Mouse (Mus musculus) right cerebral cortex, postnatal 14 days (tissue): ENCODE data around the gene Tspan12.
"Not testable (repeated sequence)": the region's sequence is repeated elsewhere in the genome, so short reads cannot be mapped to it uniquely, and the experiment has no call there.

Experiments
- DNase-seq: peaks from one replicate; pipeline ENCODE4 v3.0.0; 2022

The Tspan12 gene

DNA sequence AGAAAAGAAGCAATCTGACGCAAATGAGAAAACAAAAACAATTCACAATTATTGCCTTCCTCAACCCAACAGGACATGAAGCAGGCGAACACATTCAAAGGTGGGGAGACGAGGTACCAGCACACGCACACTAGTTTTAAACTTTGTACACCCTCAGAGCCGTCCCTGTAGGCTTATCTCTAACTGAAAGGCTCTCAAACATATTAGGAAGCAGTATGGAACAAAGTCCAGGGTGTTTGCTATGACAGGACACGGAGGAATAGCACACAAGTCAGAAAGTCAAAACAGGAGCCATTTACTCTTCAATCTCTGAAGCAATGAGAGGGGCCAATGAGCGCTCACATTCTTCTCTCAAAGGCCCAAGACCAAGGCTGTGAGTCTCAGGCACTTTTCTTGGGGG lies 24.3 kb downstream of the Tspan12 start:
- DNase-seq = no peak

DNA sequence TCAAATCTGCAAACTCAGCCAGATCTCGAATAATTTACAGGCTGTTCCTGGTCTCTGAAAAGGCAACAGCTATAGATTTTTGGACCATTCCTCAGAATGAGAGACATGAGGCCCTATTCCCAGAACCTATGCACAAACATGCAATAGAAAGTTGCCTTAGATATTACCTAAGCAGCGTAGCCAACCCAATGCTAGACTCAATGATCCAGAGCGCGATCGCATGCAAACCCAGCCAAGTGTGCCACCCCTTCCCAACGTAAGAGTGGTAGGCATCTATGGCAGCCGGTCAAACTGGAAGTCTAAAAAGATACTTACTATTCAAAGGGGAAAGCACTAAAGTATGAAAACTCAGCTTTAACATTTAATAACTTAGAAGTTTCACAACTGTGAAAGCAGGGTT lies 28.6 kb downstream of the Tspan12 start:
- no peak for DNase-seq

- DNase-seq = no peak
These were observed 29.0 kb downstream of the Tspan12 start for GRCm38 (mm10) chr6:21823281-21823680.

DNA sequence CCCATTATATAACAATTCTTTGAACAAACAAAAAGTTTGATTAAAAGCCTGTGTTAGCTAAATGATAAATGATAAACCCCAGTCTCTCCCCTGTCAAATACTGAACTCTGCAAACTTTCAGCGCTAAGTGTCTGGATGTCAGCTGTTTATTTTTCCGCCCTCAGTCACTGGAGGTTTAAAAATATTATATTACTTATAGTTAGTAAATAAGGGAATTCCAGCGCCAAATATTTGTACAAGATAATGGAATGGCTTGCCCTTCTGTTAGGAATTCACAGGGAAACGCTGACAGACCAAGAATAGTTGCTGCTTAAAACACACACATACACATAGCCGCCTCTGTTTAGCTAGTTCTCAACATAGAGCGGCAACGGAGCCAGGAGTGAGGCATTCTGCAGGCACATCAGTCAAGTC lies 29.6 kb downstream of the Tspan12 start:
- no peak for DNase-seq

DNA sequence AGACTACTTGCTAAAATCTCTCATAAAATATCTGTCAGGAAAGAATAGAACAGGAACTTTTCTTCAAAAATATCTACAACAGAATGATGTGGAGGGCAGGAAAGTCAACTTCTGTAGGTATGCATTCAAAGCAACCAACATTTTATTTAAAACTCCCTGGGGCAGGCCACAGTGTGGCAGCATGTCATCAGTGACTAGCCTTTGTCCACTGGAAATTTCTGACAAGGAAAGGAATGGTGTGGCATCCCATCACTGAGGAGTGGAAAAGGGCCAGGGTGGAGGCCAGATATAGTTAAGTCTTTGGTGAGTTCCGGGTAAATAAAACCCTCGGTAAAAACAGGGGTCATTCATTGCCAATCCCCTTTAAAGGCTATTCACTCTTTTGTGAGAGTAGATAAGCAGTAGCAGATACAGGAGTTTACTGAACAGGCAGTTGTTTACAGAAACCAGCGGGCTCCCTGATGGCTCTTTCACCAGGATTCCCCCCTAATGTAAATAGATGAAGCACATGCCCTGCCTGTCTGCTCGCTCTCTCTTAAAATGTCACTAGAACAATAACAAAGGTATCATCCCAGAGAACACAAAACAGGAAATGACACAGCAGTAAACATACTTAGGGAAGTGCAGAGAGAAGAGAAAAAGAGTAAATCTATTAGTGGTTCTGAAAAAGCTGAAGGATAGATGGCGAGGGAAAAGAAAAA lies 34.1 kb downstream of the Tspan12 start:
- no peak for DNase-seq

DNA sequence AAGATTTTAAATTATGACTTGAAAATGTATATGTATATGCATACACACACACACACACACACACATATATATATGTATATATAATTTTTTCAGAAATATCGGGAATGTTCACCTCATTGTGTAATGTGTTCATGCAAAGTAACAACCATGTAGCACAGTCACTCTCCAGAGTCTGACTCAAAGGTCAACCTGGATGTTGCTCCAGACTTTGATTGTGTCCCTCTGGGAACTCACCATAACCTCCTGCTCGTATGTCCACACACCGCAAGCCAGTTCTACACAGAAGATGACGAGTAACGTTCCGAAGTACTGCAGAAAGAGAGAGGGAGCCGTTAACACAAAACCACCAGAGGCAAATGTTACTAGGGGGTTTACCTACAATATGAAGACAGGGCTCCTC lies 46.3 kb downstream of the Tspan12 start:
- DNase-seq = no peak

DNA sequence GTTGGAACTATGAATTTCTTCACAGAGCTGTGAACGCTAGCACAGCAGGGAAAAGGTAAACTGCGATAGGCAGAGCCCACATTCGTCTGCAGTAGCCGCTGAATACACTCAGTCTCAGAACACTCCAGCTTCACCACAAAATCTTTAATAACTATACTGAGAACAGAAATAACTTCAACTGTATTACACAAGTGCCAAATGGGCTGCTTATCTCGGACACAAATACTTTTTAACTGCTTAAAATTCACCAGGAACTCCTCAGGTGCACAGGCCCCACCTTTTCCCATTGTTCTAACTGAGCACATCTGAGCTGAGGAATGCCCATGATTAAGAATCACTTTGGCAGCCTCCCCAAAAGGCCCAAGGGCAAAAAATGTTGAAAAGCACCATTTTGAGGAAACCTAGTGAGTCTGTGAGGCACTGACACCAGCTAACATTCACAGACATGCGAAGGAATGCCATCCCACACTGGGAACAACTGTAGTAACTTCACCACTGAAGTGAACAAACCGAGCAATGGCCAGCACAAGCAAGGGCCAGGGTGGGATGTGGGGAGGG lies 47.2 kb downstream of the Tspan12 start:
- DNase-seq = no peak

DNA sequence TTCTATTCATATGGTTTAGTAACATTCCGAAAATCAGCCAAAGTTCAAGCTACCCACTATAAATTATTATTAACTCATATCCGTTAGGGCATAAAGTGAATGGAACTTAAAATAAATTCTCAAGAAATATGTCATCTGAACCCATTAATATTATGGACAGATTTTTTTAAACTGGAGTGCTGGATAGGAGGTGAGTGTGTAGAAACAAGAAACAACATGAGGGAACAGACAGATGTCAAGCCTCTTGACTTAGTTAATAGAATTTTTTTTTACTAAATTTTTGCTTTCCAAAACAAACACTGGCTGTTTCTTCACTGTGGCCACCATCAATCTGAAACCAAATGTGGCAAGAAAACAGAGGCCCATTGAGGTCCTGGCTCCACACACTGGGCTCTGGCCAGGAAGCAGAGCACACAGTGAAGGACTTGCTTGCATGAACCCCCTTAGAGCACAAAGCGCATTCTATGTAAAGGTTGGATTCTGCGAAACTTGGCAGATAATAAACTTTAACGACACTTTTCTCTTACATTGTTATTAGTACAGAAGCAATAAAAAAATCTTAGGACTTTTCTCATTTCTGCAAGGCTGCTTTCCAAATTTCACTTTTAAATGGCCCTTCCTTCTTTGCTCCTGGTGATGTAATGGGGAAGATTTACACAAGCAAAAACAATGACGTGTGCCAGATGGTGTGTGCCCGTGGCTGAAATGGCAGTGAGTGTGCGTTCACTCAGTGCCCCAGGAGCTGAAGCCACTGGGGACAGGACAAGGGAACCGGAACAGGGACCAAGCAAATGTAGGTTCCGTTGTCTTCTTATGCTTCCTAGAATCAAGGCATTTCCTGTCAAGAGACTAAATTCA lies 48.6 kb downstream of the Tspan12 start:
- DNase-seq = no peak

DNA sequence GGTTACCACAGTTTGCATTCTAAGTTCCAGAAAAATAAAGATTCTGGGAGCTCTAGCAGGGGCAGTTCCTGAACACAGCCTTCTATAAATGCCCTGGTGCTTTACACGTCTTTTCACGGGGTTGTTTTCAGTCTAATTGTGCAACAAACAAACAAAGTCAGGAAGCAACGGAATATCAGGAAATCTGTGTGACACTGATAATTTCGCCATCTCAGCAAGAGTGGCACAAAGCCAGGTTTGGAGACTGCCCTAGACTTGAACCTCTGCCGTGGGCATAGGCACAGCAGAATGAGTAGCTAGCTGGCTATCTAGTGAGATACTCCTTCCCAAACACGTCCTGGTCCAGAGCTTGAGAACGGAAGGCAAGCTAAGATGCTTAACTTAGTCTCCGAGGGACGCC lies 53.7 kb downstream of the Tspan12 start:
- no peak for DNase-seq

DNA sequence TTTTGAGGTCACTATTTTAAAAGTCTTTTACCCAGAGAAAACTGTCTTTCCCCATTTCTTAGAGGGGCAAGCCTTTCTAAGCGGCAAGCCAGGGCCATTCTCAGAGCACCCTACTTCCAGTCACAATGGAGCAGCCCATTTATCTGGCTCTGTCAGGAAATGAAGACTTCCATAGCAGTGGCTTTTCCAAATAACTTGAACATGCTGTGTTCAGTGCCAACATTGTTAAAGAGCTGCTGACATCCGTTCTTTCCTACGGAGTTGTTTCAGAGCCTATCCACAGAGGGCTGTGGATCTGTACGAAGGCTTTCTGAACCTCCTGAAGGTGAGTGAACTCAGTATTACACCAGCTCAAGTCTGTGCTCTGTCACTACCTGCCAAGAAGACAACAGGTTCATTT lies 55.2 kb downstream of the Tspan12 start:
- DNase-seq = no peak

GRCm38 (mm10) chr6:21796413-21796812 lies 55.9 kb downstream of the Tspan12 start:
- no peak for DNase-seq

DNA sequence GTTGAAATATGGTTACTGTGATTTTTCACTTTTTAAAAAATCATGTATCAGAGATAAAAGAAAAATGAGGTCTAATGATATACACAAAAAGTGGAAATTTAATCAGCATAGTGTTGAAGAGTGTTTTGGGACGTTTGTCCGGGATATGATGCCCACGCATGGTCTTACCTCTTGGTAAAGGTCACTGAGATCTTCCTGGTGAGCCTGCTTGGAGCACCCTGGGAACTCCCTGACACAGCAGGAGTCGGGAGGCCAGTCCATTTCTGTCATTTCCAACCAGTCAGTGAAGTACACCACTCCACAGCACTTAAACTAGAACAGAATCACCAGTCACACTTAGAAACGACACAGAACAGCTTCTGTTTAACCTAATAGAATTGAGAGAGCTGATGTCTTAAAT lies 56.9 kb downstream of the Tspan12 start:
- no peak for DNase-seq

GRCm38 (mm10) chr6:21795072-21795407 lies 57.3 kb downstream of the Tspan12 start:
- DNase-seq = peak; percentile 43

GRCm38 (mm10) chr6:21794337-21795071 lies 57.8 kb downstream of the Tspan12 start:
- DNase-seq = no peak

GRCm38 (mm10) chr6:21791307-21791706 lies 61.0 kb downstream of the Tspan12 start:
- no peak for DNase-seq

DNA sequence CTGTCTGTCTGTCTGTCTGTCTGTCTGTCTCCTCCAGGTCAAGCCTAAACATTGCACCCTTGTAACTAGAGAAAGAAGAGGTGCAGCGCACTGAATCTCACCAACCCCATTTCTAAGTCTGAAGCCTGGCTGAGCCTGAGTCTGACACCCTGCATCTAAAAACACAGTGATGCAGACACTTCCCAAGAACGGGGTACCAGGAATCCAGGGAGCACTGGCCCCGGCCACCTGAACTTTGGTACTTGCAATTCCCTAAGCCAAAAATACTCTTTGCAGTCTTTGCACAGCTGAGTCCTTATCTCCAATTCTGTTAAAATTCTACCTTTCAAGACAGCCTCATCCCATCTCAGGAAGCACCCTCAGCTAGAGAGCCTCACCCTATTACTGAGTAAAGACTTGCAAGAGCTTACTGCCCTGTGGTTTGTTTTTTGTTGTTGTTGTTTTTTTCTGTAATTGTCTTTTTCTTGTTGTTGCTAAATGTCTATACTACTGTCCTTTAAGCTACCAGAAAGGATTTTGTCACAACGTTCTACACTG lies 61.7 kb downstream of the Tspan12 start:
- DNase-seq = no peak

DNA sequence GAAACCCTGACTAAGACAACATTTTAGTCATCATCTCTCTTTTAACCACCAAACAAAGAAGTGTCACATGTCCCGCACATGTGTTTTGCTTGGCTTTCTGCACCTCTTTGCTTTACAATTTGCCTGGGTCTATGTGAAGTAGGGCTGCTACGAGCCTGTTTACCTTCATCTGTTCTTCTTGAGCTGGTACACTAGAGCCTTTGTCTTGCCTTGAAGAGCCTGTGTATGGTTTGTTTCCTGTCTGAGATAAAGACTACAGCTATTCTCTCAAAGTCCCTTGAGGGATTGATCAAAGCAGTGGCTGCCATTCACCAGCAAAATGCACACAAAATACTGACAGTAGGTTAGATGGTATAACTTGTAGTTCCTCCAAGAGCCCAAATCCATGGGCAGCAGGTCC lies 62.3 kb downstream of the Tspan12 start:
- no peak for DNase-seq

DNA sequence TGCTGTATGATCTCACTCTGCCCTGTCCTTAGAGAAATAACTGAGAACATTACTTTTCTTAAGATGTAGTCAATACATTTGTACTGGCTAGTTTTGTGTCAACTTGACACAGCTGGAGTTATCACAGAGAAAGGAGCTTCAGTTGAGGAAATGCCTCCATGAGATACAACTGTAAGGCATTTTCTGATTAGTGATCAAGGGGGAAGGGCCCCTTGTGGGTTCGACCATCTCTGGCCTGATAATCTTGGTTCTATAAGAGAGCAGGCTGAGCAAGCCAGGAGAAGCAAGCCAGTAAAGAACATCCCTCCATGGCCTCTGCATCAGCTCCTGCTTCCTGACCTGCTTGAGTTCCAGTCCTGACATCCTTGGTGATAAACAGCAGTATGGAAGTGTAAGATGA lies 62.7 kb downstream of the Tspan12 start:
- DNase-seq = not testable (repeated sequence)

- DNase-seq = no peak
These were observed 64.6 kb downstream of the Tspan12 start for GRCm38 (mm10) chr6:21787757-21788156.

DNA sequence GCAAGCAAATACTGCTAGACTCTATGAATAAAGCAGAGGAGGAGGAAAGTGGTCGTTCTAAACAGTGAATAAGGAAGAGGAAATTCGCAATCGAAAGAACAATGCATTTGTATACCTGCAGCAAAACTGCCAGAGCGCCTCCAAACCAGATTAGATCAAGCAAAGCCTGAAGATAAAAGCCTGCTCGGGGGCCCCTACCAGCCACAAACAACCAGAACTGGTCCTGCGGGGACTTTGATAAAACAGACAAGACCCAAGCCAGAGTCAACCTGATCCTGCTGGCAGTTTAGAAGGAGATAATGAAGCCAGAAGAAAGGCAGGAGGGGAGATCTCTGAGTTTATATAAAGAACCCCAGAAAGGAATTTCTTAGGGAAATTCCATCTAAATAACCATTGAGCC lies 65.0 kb downstream of the Tspan12 start:
- DNase-seq = no peak

DNA sequence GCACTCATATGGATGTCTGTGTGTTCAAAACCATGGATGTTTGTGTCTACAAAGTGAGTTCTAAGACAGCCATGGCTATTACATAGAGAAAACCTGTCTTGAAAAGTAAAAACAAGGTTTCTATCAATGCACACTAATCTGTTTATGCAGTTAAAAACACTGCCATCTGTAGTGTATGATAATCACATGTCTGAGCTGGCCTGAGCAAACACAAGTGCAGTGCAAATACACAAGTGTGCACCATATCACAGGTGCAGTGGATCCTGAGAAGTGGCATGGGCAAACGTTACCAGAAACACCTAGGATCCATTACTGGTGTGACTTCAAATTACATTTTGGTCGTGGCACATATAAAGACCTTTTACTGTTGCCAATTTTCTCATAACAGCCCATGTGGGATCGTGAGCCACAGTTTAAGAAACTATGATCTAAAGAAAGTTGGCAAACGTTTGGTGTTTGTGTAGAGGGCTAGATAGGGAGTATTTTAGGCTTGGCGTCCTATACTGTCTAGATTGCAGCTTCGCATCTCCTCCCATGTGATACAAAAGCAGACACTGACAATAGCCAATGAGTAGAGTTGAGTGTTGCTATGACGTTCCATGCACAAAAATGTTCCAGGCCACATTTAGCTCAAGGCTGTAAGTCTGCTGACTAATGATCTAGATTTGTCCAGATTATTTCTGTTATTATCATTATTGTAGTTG lies 78.0 kb downstream of the Tspan12 start:
- DNase-seq = no peak

GRCm38 (mm10) chr6:21769447-21769809 lies 82.9 kb downstream of the Tspan12 start:
- no peak for DNase-seq
